Mouse (Mus musculus) embryonic fibroblast, embryonic 13.5 days (primary cell): ENCODE results near the gene Il6st. TPM values are rescaled to one million over a fixed set of nuclear protein-coding genes. Genes with fewer than 3 reads are reported as not detected.
"Not testable (repeated sequence)": the region's sequence is repeated elsewhere in the genome, so short reads cannot be mapped to it uniquely, and the experiment has no call there.

ENCODE experiments used
- H3K27ac ChIP-seq: 2 replicates; pipeline ENCODE4 v1.5.1; 2012; ENCODE audit warnings: low read length, control low read depth, inconsistent platforms; ENCODE audit not compliant: insufficient read depth
- H3K4me1 ChIP-seq: 2 replicates; pipeline ENCODE4 v1.6.1; 2011; ENCODE audit warnings: low read length; ENCODE audit not compliant: control insufficient read depth, insufficient read depth
- H3K4me3 ChIP-seq: 2 replicates; pipeline ENCODE4 v1.5.1; 2011; ENCODE audit warnings: mild to moderate bottlenecking, control low read depth, low read length; ENCODE audit not compliant: insufficient read depth
- CTCF ChIP-seq: IDR thresholded peaks from 2 replicates; pipeline ENCODE4 v1.5.1; 2011; ENCODE audit warnings: mild to moderate bottlenecking, control low read depth, low read length, moderate library complexity, borderline replicate concordance; ENCODE audit not compliant: insufficient read depth
- POLR2A ChIP-seq: IDR thresholded peaks from 2 replicates; pipeline ENCODE4 v1.6.1; 2011; ENCODE audit warnings: low read depth, mild to moderate bottlenecking, control low read depth, low read length, moderate library complexity
- polyA plus RNA-seq: library from polyadenylated mRNA; stranded (reverse); fragments of >200 nt; gene quantifications from 2 replicates; pipeline ENCODE4 v1.2.4, GENCODE M21; 2011; ENCODE audit warnings: low read depth; ENCODE audit not compliant: missing spikeins, insufficient read length

Gene Il6st
- polyA plus RNA-seq, 1 experiment = 515 TPM

DNA sequence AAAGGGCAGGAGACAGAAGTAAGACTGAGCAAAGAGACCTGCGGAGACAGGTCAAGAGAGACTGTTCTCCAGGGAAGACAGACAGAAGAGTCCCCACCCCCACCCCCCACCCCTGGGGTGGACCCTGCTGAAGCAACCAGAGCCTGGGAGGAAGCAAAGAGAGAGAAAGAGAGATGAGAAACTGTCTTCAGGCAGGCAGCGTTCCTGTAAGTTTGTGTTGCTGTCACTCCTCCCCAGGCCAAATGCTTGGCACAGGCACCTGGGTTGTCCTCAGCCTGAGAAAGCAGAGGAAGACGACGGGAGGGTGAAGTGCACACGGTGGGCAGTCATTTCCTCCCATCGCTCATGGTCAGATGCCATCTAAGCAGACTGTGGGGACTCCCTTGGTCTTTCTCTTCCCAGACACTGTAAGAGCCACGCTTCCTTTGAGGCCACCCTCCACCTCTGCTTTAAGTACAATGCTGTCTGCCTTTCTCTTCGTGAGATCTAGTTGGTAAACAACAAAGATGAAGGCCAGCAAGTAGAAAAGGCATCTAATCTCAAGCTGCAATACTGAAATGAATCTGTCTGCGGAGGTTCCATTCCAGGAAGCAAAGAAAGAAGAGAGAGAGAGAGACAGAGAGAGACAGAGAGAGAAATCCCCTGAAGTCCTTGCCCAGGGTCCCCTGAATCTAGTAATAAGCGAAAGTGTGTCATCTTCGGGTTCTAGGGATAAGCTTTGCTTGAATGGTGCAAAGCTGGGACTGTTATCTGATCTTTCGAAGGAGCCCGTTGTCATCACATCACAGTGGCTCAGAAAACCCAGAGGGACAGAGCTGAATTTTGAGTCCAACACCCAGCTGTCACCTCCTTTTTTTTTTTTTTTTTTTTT is 37.4 kb upstream of the Il6st start:
- Histone ChIP-seq H3K4me1 (no peaks in the 10 kb centered on the region; the same call in 1 of the 2 replicates), H3K27ac (no peak overlapping the region), H3K4me3 (no peak overlapping the region)
- TF ChIP-seq POLR2A (no peak), CTCF (no peak)

DNA sequence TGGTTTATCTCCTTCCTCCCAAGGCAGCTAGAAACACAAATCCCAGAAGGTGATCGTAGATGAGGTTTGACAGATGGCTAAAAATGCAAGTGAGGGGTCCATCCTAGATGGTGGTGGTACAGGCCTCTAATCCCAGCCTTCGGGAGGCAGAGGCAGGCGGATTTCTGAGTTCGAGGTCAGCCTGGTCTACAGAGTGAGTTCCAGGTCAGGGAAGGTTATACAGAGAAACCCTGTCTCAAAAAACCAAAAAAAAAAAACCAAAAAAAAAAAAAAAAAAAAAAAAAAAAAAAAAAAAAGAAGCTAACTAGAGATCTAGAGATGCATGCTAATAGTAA is 36.8 kb upstream of the Il6st start:
- not testable (repeated sequence) for H3K4me3 ChIP-seq

DNA sequence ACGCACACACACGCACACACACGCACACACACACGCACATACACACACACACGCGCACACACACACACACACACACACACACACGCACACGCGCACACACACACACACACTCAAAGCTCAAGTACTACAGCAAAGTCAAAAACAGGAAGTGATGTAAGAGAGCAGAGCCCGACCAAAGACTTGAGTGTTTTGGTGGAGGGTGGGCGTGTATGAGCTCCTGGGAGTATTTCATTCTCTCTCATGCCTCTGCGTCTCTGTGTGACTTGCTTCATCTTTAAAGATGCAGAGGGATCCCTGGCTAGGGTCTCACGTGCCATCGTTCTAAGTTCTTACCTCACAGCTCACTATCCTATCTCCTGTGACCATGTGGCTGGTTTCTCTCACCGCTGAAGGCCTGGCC is 36.3 kb upstream of the Il6st start:
- TF ChIP-seq POLR2A (no peak), CTCF (no peak)
- no peak overlapping the region for H3K4me3 ChIP-seq
- no peak overlapping the region for H3K27ac ChIP-seq
- H3K4me1 ChIP-seq = no peaks in the 10 kb centered on the region; the same call in 1 of the 2 replicates

More for the DNA sequence above, 36.8 kb upstream of the Il6st start:
- H3K27ac ChIP-seq, H3K4me1 ChIP-seq: not testable (repeated sequence)

DNA sequence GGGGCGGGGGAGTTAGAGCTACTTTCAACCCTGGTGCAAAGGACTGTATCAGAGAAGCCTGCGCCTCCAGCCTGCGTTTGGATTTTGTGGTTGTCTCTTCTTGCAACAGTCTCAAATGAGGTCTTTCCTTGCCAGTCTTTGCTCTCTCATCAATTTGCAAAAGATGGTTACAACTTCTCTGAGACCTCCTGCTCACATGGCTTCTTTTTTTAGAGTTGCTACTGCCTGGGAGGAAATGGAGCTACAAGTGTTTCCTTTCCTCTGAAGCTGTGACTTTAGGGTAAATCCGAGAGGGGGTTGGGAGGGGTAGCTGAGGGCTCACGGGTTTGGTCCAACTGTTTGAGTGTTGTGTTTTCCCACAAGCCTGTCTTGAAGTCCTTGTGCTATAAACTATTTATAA is 30.6 kb upstream of the Il6st start:
- H3K4me3 ChIP-seq = no peak overlapping the region
- no peak overlapping the region for H3K27ac ChIP-seq
- TF ChIP-seq POLR2A (no peak), CTCF (no peak)
- H3K4me1 ChIP-seq = 0 out of 2 replicates have a peak, but pooled peaks cover 2% of the 10 kb centered on the region

DNA sequence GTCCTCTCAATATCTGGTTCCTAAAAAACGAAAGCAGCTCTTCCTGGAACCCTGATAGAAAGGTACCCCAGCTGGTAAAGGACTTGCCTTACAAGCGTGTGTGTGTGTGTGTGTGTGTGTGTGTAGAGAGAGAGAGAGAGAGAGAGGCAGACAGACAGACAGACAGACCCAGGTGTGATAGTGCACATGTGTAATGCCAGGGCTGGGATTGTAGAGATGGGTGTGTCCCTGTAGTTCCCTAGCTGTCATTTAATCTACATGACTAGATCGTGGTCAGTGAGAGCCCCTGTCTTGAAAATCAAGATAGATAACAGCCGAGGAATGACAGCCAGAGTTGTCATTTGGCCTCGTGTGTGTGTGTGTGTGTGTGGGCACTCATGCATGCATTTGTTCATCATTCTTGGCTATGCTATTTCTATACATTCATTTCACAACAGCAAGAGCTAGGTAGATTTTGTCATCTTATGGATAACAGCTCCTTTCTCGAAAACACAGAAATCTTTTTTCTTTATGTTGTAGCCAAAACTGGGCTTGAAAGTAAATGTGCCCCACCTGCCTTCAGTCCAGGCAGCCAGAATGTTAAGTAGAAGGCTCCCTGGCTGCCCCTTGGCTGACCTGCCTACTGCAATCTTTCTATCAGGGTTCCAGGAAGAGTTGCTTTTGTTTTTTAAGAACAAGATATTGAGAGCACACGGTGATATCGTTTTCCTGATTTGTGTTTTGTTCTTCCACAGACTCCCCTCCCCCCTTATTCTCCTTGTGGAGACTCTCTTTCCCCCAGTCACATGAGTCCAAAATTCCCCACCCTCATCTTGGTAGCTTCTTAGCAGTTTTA is 28.4 kb upstream of the Il6st start:
- Histone ChIP-seq H3K27ac (no peak overlapping the region), H3K4me3 (no peak overlapping the region), H3K4me1 (0 out of 2 replicates have a peak, but pooled peaks cover 7% of the 10 kb centered on the region)
- TF ChIP-seq POLR2A = no peak
- TF ChIP-seq CTCF = no peak

DNA sequence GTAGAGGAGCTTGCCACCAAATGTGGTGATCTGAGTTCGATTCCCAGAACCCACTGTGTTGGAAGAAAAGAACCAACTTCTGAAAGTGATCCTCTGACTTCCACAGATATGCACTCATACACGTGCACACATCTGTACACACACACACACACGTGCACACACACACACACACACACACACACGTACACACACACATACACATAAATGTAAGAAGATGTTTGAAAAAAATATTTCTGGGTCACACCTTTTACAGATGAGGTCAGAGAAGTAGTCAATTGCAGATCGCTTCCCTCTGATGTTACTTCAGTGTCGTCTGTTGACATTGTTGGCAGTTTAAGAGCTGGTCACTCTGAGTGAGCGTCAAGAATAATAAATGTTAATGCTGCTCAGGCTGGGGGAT is 27.6 kb upstream of the Il6st start:
- H3K4me3 ChIP-seq = no peak overlapping the region
- TF ChIP-seq CTCF (no peak), POLR2A (no peak)
- H3K27ac ChIP-seq = no peak overlapping the region
- H3K4me1 ChIP-seq = 0 out of 2 replicates have a peak, but pooled peaks cover 7% of the 10 kb centered on the region

DNA sequence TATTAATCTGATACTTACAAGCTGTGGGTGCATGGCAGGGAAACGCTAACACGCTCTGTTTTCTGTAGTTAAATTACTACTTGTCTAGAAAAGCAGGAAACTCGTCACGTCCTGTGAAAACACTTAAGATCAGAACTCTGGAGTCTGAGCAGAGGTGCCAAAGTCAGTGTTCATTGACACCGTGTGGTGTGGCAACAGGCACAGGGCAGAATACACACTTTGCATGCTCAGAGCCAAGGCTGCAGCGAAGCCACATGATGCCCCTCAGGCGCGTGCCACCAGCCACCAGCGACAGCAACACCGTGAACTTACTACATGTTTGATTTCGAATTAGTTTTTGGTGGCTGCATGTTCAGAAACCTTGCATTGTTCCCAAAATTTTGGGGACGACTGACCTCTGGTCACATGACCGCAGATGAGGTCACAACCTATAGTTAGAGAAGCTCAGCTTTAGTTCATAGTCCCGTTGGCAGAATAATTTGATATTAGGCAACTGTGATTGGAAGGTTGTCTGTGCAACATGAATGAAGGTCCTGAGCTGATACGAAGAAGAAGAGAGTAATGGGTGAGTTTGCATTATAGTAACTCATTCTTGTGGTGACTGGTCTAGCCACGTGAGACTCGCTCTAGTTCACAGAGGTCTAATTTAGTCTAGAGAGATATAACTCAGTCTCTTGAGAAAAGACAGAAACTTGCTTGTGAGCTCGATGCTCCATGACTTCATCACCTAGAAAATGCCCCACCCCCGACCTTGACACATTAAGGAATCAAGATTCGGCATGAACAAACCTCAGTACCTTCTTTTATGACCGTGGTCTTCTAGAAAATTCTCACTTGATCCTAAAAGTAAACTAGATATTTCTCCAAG is 25.6 kb upstream of the Il6st start:
- TF ChIP-seq CTCF (no peak), POLR2A (no peak)
- Histone ChIP-seq H3K4me3 (no peak overlapping the region), H3K4me1 (peaks cover 12% of the 10 kb centered on the region), H3K27ac (no peak overlapping the region)

DNA sequence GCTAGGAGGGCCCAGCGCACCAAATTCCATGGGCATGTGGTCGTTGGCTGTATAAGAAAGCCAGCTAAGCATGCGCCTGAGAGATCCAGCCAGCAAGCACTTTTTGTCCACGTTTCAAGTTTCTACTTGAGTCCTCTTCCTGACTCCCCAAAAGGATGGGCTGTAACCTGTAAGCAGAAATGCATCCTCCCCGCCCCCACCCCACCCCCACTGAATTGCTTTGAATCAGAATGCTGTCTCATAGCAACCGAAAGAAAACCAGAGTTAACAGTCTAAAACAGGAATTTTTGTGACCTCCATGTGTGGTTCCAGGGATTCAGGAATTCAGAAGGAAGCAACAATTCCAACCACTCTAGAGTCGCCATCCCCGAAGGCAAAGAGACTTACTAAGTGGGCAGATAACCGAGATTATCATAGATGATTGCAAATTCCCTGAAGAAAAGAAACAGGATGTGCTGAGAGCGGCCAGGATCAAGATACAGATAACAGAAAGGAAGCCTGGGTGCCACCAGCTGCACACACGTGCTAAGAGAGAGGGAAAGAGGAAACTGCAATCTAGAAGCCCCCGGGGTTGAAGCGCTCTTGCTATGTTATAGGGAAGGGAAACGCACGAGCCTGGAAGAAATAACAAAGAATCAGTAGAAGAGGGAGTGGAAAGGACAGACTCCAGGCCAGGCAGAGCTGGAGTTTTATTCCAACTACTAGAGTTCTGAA is 24.6 kb upstream of the Il6st start:
- Histone ChIP-seq H3K4me1 (peaks cover 14% of the 10 kb centered on the region), H3K4me3 (no peak overlapping the region), H3K27ac (peak overlapping the region; percentile 59)
- no peak for TF ChIP-seq CTCF
- TF ChIP-seq POLR2A = no peak

DNA sequence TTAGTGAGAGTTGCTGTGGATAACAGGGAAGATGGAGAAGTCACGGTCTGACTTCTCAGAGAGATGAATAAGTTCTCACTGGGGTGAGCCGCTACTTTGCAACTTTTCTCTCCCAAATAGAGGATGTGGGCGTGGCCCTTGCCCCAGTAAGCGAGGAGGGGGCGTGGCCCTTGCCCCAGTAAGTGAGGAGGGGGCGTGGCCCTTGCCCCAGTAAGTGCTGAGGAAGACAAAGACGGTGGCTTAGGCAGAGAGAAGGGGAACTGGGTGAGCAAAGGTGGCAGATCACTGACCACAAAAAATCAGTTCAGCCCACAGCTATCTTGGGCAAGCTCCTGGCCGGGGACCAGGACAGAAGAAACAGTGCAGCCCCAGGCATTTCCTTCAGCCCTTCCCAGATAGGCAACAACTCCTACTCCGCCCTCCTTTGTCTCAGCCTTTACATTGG is 23.9 kb upstream of the Il6st start:
- Histone ChIP-seq H3K4me3 (no peak overlapping the region), H3K27ac (peak overlapping the region; percentile 59), H3K4me1 (peaks cover 14% of the 10 kb centered on the region)
- TF ChIP-seq CTCF (no peak), POLR2A (no peak)
